Mouse (Mus musculus) 3T3-L1 (cell line): ENCODE measurements around the gene Lyar.

Experiments
- DNase-seq: peaks from one replicate; pipeline ENCODE4 v3.0.0-alpha.2; 2015; ENCODE audit warnings: low read depth, low spot score

The Lyar gene

DNA sequence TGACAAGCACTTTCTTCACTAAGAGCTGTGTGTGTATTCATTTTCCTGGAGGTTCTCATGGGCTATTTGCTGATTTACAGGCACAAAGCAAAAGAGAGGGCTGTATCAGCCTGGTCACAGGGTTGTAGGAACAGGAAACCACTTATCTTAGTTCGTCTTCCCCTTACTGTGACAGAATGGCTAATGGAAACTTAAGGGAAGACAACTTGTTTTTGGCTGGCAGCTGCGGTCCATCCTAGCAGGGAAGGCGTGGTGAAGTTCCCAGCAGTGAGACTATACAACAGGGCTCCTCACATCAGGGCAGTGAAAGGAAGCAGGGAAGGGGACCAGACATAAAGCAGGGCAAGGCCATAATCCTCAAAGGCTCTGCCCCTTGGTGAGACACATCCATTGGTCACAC lies 35.4 kb downstream of the Lyar start:
- DNase-seq: no peak

- no peak for DNase-seq
These were observed 36.3 kb downstream of the Lyar start for GRCm38 (mm10) chr5:38256551-38256950.

- no peak for DNase-seq
These were observed 37.9 kb downstream of the Lyar start for GRCm38 (mm10) chr5:38258034-38258772.

DNA sequence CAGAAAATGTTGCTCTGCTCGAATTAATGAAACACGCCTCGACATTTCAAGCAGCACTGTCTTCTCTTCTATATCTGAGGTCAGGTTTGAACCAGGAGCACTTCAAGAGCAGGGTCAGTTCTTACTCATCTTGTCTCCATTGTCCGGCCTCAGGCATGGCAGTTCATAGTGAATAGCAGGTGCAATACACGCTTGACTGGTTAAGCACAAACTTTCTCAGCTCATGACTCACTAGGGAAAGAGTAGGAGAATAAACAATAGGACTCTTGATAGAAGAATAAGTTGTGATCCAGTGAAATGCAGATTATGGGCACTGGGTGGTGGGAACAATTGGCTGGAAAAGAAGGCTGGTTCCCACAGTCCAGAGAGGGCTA lies 38.5 kb downstream of the Lyar start:
- DNase-seq: no peak

DNA sequence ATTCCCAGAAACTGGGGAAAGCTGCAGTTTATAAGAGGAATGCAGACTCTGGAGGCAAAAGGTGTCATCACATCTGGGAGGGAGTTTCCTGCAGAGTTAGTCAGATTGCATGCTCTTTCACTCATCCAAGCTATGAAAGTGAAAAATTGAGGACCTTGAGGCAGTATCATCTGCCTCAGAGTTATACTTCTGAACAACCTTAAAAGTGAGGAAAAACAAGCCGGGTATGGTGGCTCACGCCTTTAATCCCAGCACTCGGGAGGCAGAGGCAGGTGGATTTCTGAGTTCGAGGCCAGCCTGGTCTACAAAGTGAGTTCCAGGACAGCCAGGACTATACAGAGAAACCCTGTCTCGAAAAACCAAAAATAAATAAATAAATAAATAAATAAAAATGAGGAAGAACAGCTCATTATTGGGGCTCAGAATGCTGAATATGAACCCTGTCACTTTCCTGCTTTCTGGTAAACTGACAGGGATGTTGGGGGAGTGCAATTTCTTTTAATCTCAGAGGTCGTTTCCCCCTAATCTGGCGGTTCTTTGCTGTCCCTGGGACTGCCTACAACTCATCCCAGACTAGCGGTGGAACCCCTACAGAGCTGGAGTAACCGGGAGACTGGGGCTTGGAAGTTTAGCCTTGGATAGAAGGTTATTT lies 39.3 kb downstream of the Lyar start:
- peak; percentile 60 for DNase-seq

DNA sequence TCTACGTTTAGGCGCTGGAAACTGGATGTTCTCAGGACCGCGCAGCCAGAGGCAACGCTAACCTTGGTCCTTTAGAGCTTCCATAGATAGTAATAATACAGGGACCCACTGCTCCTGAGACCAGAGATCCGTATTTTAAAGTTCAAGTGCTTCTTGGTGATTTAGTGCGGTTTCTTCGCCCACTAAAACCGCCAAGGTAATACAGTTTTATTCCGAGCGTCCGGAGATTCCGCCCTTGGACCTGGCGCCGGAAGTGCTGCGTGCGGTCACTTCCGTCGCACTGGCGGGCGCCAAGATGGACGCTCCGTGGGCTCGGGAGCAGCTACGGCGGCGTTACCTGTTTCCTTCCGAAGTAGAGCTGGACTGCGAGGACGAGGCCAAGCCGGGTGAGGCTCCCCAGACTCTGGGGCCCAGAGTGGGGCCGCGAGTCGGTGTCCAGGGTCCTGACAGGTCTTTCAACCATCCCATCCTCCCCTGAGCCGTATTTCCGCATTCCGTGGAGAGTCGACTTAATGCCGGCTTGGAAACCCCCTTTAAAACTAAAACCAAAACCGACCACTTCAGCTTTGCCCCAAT lies 39.9 kb downstream of the Lyar start, which contains the start of gene Tmem128:
TSS of gene Tmem128 (plus strand) at position 79 of the 576 bp plus-strand sequence.
- peak; percentile 79 for DNase-seq

GRCm38 (mm10) chr5:38270942-38271341 lies 50.7 kb downstream of the Lyar start:
- no peak for DNase-seq

- no peak for DNase-seq
These were observed 53.6 kb downstream of the Lyar start for GRCm38 (mm10) chr5:38273831-38274230.

DNA sequence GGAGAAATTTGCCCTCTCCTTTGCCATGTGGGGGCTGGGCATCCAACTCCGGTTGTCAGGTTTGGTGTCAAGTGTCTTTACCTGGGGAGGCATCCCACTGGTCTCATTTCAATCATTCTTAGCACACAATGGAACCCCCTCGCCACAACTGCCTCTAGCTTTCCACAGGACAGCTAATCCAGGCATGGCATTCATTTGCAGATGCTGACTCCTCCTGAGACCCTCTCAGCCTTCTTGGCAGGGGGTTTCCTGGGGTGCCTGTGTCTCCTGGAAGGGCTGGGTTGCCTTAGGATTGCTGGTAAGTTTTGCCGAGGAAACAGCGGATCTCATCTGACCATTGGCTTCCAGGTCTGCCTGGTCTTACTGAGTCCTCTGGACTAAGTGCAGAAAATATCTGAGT lies 55.5 kb downstream of the Lyar start, which contains the start of gene Otop1:
TSS of gene Otop1 (plus strand) at position 202 of the 400 bp plus-strand sequence.
- DNase-seq: no peak

GRCm38 (mm10) chr5:38276451-38276850 lies 56.2 kb downstream of the Lyar start:
- no peak for DNase-seq

DNA sequence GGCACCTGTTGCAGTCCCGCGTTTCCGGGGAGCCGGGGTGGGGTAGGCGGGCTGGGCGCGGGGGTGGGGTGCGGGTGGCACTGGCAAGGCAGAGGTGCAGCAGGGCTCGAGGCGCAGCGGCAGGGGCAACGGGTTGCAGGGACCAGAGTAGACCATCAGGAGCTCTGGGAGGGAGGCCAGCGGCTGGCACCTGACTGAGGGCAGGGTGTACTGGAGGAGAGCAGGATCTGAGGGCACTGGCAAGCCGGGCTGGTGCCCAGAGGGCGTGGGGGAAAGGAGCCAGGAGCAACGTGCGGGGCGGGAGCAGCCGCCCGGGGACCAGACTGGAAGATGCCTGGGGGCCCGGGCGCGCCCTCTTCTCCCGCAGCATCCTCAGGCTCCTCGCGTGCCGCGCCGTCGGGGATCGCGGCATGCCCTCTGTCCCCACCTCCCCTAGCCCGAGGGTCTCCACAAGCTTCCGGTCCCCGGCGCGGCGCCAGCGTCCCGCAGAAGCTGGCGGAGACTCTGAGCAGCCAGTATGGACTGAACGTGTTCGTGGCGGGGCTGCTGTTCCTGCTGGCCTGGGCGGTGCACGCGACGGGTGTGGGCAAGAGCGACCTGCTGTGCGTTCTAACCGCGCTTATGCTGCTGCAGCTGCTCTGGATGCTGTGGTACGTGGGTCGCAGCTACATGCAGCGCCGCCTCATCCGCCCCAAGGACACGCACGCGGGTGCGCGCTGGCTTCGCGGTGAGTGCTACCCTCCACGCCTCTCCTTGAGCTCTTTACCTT lies 57.0 kb downstream of the Lyar start:
- DNase-seq: no peak

GRCm38 (mm10) chr5:38277936-38278600 lies 57.8 kb downstream of the Lyar start:
- no peak for DNase-seq

DNA sequence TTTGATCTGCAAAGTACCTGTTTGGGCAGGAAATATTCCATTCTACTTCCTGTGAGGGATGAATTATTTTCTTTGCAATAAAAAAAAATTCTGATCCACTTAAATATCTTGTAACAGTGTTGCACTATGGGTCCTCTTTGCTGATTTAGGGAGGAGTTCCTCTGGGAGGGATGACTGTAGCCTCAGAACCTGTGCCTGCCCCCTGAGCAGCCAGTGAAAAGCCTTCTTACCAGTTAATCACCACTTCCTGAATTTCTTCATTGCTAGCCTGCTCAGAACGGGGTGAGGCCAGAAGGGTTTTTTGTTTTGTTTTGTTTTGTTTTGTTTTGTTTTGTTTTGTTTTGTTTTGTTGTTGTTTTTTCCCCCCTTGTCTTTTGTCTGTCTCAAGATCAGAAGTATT lies 59.8 kb downstream of the Lyar start:
- DNase-seq: no peak
